Mouse (Mus musculus): ENCODE measurements around the gene 4930512M02Rik. TPM values are rescaled to one million over a fixed set of nuclear protein-coding genes. Genes with fewer than 3 reads are reported as not detected.

The 4930512M02Rik gene
- polyA plus RNA-seq, 1 experiment: not detected

GRCm38 (mm10) chr11:11547597-11548240, 79.9 kb downstream of the 4930512M02Rik start:
- Histone ChIP-seq H3K27ac (ENCODE audit: insufficient read depth, low read length) (no peak overlapping the region), H3K4me3 (ENCODE audit: insufficient read depth, low read length) (no peak overlapping the region), H3K4me1 (ENCODE audit: control insufficient read depth, insufficient read depth, low read length) (no peaks in the 10 kb centered on the region)
- TF ChIP-seq CTCF (IDR thresholded peaks at IDR 0.05; ENCODE audit: borderline replicate concordance, insufficient read depth, low read length) (no peak), POLR2A (IDR thresholded peaks at IDR 0.05; ENCODE audit: low read depth, low read length) (no peak)

- Histone ChIP-seq H3K27ac (ENCODE audit: insufficient read depth, low read length) (no peak overlapping the region), H3K4me3 (ENCODE audit: insufficient read depth, low read length) (no peak overlapping the region), H3K4me1 (ENCODE audit: control insufficient read depth, insufficient read depth, low read length) (no peaks in the 10 kb centered on the region)
- TF ChIP-seq CTCF (IDR thresholded peaks at IDR 0.05; ENCODE audit: borderline replicate concordance, insufficient read depth, low read length): no peak
These were observed 80.6 kb downstream of the 4930512M02Rik start for GRCm38 (mm10) chr11:11546903-11547511.

GRCm38 (mm10) chr11:11545948-11546347, 81.7 kb downstream of the 4930512M02Rik start:
- no peak for TF ChIP-seq POLR2A (IDR thresholded peaks at IDR 0.05; ENCODE audit: low read depth, low read length)
- no peak for TF ChIP-seq CTCF (IDR thresholded peaks at IDR 0.05; ENCODE audit: borderline replicate concordance, insufficient read depth, low read length)
- no peaks in the 10 kb centered on the region for H3K4me1 ChIP-seq (ENCODE audit: control insufficient read depth, insufficient read depth, low read length)
- no peak overlapping the region for H3K27ac ChIP-seq (ENCODE audit: insufficient read depth, low read length)
- no peak overlapping the region for H3K4me3 ChIP-seq (ENCODE audit: insufficient read depth, low read length)

Other genes with a start within 250 kb of the 4930512M02Rik start
- gene Spata48, start 165.7 kb downstream of the 4930512M02Rik start, polyA plus RNA-seq (2011; ENCODE audit: insufficient read length, low read depth, missing spikeins): not detected in 2 replicates
- 0.12 and 0.28 TPM in 2 replicates for gene Zpbp, start 165.4 kb downstream of the 4930512M02Rik start, polyA plus RNA-seq (2011; ENCODE audit: insufficient read length, low read depth, missing spikeins)
- gene Ikzf1, start 57.2 kb upstream of the 4930512M02Rik start, polyA plus RNA-seq (2011; ENCODE audit: insufficient read length, low read depth, missing spikeins): 0.10 and 0.21 TPM in 2 replicates
- 17.5 and 24.4 TPM in 2 replicates for gene Fignl1, start 181.1 kb upstream of the 4930512M02Rik start, polyA plus RNA-seq (2011; ENCODE audit: insufficient read length, low read depth, missing spikeins)

Data from embryonic fibroblast, embryonic 13.5 days (primary cell).